Mouse (Mus musculus) cerebral cortex, adult 2 months (tissue): ENCODE measurements around the gene Adamts4.

Experiments
- WGBS: fragments of 180-500 bp; shearing (Covaris S2); methylation state at CpG from one replicate; pipeline ENCODE4 v1.1.7; 2018; 5-methylcytosine and 5-hydroxymethylcytosine counted together

The Adamts4 gene

GRCm38 (mm10) chr1:171231844-171232243 lies 18.4 kb upstream of the Adamts4 start:
- WGBS = 67% methylated on average over 4 of the region's 4 CpGs

GRCm38 (mm10) chr1:171232348-171232747 lies 17.9 kb upstream of the Adamts4 start:
- 78% methylated on average over 5 of the region's 5 CpGs for WGBS

- 78% methylated on average over 12 of the region's 12 CpGs for WGBS
Measured at GRCm38 (mm10) chr1:171232800-171233730, 17.2 kb upstream of the Adamts4 start.

GRCm38 (mm10) chr1:171234126-171234525 lies 16.1 kb upstream of the Adamts4 start, which contains the start of gene Fcer1g:
Gene Fcer1g, minus strand, starts transcription at chr1:171234365.
- 83% methylated on average over 14 of the region's 14 CpGs for WGBS

- WGBS = 91% methylated on average over 4 of the region's 4 CpGs
Measured at GRCm38 (mm10) chr1:171234538-171234937, 15.7 kb upstream of the Adamts4 start.

GRCm38 (mm10) chr1:171235791-171236190 lies 14.4 kb upstream of the Adamts4 start:
- 64% methylated on average over 4 of the region's 4 CpGs for WGBS

GRCm38 (mm10) chr1:171237438-171237837 lies 12.8 kb upstream of the Adamts4 start:
- WGBS = 86% methylated on average over 6 of the region's 6 CpGs

- 72% methylated on average over 14 of the region's 14 CpGs for WGBS
Measured at GRCm38 (mm10) chr1:171238463-171238862, 11.8 kb upstream of the Adamts4 start.

GRCm38 (mm10) chr1:171239992-171240744 lies 10.1 kb upstream of the Adamts4 start:
- 63% methylated on average over 15 of the region's 15 CpGs for WGBS

GRCm38 (mm10) chr1:171240911-171241310 lies 9.3 kb upstream of the Adamts4 start:
- WGBS = 90% methylated on average over 10 of the region's 10 CpGs

- 82% methylated on average over 12 of the region's 12 CpGs for WGBS
Measured at GRCm38 (mm10) chr1:171241952-171242351, 8.3 kb upstream of the Adamts4 start.

- WGBS = 63% methylated on average over 8 of the region's 8 CpGs
Measured at GRCm38 (mm10) chr1:171245353-171245752, 4.9 kb upstream of the Adamts4 start.

GRCm38 (mm10) chr1:171246709-171247452 lies 3.3 kb upstream of the Adamts4 start:
- WGBS = under 1% methylated on average over 41 of the region's 41 CpGs

- WGBS = 12% methylated on average over 13 of the region's 13 CpGs
Measured at GRCm38 (mm10) chr1:171247453-171247841, 2.8 kb upstream of the Adamts4 start.

- WGBS = 22% methylated on average over 4 of the region's 4 CpGs
Measured at GRCm38 (mm10) chr1:171247916-171248315, 2.3 kb upstream of the Adamts4 start.

- 43% methylated on average over 3 of the region's 3 CpGs for WGBS
Measured at GRCm38 (mm10) chr1:171248386-171249226, 1.6 kb upstream of the Adamts4 start.

GRCm38 (mm10) chr1:171250680-171251593 lies 716 bp downstream of the Adamts4 start, which contains the start of gene Ndufs2:
Gene Ndufs2, minus strand, starts transcription at chr1:171251388.
- WGBS = 21% methylated on average over 26 of the region's 26 CpGs

- WGBS = 18% methylated on average over 13 of the region's 13 CpGs
Measured at GRCm38 (mm10) chr1:171251594-171252324, 1.5 kb downstream of the Adamts4 start.

- WGBS = 64% methylated on average over 17 of the region's 17 CpGs
Measured at GRCm38 (mm10) chr1:171252415-171252814, 2.2 kb downstream of the Adamts4 start.
